Mouse (Mus musculus): ENCODE results near the gene Ncoa3.
"Not testable (repeated sequence)": the region's sequence is repeated elsewhere in the genome, so short reads cannot be mapped to it uniquely, and the experiment has no call there.

The Ncoa3 gene

DNA sequence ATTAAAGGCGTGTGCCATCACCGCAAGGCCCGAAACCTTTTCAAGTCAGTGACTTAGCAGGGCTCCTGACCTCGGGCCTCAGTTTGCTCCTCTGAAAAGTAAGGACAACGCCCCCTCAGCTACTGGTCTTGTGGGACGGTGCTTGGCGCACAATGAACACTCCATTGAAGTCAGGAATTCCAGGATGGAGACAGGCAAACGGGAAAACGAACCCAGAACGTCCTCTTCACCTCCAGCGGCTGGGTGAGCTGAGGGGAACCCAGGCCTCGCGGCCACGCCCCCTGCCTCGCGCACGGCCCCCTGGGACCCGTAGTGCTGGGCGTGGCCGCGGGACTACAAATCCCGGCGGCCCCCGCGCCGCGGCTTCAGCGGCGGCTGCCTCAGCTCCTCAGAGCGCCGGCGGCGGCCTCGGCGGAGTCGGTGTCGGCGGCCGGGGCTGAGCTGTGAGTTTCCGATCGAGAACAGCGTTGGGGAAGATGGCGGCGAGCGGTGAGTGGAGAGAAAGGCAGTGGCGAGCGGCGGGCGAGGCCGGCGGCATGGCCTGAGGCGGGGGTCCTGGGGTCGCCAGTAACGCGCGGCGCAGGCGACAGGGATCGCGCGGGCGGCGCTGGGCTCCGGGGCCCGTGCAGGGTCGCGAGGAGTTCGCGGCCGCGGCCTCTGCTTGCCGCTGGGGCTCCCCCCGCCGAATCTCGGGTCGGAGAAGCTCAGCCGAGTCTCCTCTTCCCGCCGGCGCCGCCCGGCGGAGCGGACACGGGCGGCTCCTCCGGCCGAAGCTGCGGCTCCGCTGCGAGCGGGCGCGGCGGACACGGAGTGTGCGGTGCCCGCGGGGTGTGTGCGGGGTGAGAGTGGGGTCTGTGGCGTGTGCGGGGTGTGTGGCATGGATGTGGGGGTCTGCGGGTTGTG, at the start of gene Ncoa3:
Gene Ncoa3 (plus strand): TSS at position 367 of the 903 bp plus-strand sequence.
- peak; percentile 86 for DNase-seq (ENCODE audit: low read depth, low spot score)

GRCm38 (mm10) chr2:165943113-165943512, 49.3 kb upstream of the Ncoa3 start:
- DNase-seq (ENCODE audit: low read depth, low spot score) = no peak

DNA sequence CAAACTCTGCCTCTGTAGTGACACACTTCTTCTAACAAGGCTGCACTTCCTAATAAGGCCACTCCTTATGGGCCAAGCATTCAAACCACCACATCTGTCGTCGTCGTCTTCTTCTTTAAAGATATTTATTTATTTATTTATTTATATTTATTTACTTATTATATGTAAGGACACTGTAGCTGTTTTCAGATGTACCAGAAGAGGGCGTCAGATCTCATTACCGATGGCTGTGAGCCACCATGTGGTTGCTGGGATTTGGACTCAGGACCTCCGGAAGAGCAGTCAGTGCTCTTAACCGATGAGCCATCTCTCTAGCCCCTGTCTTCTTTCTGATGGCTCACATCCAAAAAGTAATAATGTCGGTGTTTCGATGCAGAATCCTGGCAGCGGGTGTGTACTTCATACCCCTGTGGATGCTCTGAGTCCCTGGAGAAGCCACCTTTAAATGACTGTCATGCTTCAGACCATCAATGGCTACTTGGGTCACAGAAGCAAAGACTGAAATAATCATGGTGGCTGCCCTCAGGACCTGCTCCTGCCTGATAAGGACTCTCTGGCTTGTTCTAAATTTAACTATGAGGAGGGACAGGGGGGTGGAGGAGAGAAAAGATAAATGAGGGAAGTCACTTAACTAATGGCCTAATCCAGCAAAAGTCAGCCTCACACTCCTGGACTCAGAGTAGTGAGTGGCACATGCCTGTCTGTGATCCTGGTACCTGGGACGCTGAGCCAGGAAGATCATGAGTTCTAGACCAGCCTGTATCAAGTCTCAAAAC, 47.7 kb upstream of the Ncoa3 start:
- DNase-seq (ENCODE audit: low read depth, low spot score) = no peak

- DNase-seq (ENCODE audit: low read depth, low spot score) = no peak
These were observed 46.3 kb upstream of the Ncoa3 start for GRCm38 (mm10) chr2:165946046-165946564.

DNA sequence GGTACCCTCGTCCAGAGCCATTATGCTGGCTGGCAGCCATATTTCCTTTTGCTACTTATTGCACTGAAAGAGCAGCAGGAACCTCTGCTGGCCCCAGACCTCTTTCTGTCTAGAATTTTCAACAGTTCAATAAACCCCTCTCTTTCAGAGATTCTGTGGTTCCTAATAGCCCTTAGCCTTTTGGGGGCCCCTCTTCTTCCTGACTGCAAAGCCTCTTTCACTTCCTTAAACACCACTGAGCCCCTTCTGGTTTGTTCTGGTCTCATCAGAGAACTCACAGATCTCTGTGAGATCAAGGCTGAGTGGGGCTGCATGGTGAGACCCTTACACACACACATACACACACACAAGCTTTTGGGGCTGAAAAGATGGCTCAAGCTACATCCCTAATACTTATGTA, 44.4 kb upstream of the Ncoa3 start:
- DNase-seq (ENCODE audit: low read depth, low spot score) = no peak

GRCm38 (mm10) chr2:165948785-165949184, 43.7 kb upstream of the Ncoa3 start:
- DNase-seq (ENCODE audit: low read depth, low spot score) = not testable (repeated sequence)

DNA sequence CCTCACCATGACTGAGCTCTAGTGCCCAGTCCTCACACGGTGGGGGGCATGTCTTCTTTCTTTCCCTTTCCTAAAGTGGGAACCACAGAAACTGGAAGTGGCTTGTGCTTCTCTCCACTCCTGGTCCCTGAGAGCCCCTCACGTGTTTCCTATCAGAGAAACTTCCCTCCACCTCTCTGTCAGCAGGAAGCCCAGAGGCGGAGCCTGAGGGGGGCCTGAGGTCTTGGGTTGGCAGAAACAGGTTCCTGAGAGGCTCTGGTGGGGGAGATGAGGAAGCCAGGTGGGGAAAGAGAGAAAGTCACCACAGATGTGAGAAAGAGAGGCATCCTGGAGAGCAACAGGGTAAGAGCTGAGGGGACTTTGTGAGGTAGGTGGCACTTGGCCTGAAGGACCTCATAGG, 42.7 kb upstream of the Ncoa3 start:
- DNase-seq (ENCODE audit: low read depth, low spot score) = no peak

GRCm38 (mm10) chr2:165951432-165952068, 40.9 kb upstream of the Ncoa3 start:
- no peak for DNase-seq (ENCODE audit: low read depth, low spot score)

- no peak for DNase-seq (ENCODE audit: low read depth, low spot score)
These were observed 37.6 kb upstream of the Ncoa3 start for GRCm38 (mm10) chr2:165954872-165955271.

DNA sequence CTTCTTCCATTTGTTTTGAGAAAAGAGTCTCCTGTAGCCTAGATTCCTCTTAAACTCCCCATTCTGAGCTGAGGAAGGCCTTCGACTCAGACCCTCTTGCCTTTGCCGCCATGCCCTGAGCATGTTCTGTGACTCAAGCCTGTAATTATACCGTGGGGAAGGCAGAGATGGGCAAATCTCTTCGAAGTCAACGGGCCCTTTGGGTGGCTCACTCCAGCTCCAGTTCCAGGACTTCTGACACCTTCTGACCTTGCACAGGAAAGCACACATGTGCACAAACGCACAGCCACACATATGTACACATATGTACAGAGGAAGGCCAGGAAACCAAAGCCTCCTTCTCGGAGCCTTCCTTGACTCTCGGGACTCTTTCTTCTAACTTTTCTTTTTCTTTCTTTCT, 37.0 kb upstream of the Ncoa3 start:
- DNase-seq (ENCODE audit: low read depth, low spot score) = no peak

DNA sequence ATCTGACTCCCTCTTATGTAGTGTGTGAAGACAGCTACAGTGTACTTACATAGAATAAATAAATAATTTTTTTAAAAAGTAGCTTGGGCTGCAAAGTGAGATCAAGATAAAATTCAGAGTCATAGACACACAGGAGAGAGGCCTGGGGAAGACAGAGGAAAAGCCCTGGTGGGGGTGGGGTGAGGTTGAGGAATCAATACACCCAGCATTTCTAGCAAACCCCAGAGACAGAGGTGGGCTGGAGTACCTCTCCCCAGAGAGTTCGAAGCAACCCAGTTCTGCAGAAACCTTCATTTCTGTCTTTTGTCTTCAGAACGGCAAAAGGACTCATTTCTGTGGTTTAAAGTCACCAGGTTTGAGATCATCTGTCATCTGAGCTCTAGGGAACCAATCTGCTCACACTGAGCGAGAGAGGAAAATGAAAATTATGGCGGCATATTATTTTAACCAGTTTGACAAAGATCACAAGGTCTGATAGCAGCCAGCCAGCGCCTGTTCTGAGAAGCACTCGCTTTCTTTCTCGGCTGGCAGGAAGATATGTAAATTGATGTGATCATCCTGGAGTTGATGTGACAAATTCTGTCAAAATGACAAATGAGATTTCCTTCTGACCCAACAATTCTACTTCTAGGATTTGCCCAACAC, 36.2 kb upstream of the Ncoa3 start:
- no peak for DNase-seq (ENCODE audit: low read depth, low spot score)

DNA sequence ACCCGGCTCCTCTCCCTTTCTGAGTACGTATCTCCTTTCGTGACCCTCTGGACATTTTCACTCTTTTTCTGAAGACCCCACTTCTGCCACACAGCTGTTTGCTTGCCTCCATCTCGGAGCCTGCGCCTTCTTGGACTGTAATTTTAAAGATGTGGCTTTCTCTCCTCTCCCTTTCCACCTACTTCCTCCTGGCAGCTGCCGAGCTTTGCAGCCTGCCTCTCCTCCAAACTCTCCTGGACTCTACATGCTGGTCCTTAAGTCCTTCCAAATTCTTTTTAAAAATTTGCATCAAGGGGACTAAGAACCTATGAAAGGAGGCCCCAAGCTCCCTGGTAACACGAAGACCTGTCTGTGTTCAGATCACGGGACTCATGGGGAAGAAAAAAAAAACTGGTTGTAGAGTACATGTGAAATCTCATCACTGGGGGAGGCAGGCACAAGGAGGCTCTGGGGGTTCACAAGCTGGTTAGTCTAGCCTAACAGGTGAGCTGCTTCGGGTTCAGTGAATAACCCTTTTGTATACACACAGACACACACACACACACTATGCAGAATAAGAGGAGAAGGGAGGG, 35.1 kb upstream of the Ncoa3 start:
- no peak for DNase-seq (ENCODE audit: low read depth, low spot score)

- DNase-seq (ENCODE audit: low read depth, low spot score) = no peak
These were observed 33.9 kb upstream of the Ncoa3 start for GRCm38 (mm10) chr2:165958556-165958955.

- no peak for DNase-seq (ENCODE audit: low read depth, low spot score)
These were observed 31.7 kb upstream of the Ncoa3 start for GRCm38 (mm10) chr2:165960695-165961094.

DNA sequence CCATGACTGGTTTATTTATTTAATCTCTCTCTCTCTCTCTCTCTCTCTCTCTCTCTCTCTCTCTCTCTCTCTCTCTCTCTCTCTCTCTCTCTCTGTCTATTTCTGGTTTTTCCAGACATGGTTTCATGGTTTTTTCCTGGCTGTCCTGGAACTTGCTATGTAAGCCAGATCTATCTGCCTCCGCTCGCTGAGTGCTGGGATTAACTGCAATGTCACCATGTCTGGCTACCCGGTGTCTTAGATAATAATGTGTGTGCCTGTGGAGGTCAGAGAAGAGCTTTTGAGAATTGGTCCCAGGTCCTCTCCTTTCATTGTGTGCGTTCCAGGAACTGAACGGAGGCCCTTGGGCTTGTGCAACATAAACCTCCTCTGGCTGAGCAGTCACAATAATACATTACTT, 29.6 kb upstream of the Ncoa3 start:
- DNase-seq (ENCODE audit: low read depth, low spot score) = no peak

GRCm38 (mm10) chr2:165964121-165964520, 28.3 kb upstream of the Ncoa3 start:
- no peak for DNase-seq (ENCODE audit: low read depth, low spot score)

- no peak for DNase-seq (ENCODE audit: low read depth, low spot score)
These were observed 25.4 kb upstream of the Ncoa3 start for GRCm38 (mm10) chr2:165967076-165967475.

DNA sequence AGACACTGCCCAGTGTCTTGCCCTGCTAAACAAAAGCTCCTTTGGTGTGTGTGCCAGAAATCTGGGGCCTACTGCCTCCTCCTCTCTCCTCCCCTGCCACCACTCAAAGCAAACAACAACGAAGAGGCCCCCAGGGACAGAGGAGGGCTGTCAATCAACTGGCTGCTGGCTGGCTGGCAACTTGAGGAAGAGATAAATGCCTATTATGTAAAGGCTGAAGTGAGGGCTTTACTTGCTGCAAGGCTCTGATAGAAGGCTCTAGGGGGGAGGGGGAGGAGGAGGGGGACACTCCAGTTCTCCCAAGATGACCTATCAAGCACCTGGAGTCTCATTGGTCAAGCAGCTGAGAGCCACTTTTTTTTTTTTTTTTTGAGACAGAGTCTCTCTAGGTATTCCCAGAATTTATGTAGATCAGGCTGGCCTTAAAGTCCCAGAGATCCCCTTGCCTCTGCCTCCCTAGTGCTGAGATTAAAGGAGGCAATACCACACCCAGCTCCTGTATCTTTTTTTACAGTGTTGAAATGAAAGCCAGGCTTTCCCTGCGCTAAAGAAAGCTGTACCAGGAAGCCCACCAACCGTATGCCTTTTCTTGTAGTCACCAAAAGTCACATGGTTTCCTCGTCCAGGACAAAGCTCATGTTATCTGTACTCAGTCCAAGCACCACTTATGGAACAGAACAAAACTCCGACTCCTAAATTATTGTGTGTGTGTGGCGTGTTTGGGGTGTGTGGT, 24.4 kb upstream of the Ncoa3 start:
- DNase-seq (ENCODE audit: low read depth, low spot score) = no peak

- no peak for DNase-seq (ENCODE audit: low read depth, low spot score)
These were observed 23.6 kb upstream of the Ncoa3 start for GRCm38 (mm10) chr2:165968876-165969275.

GRCm38 (mm10) chr2:165969391-165969790, 23.0 kb upstream of the Ncoa3 start:
- DNase-seq (ENCODE audit: low read depth, low spot score) = no peak

All from telencephalon, adult 2 months (tissue).